Mouse (Mus musculus) limb, embryonic 14.5 days (tissue): ENCODE data around the gene Btbd10. TPM values are rescaled to one million over a fixed set of nuclear protein-coding genes. Genes with fewer than 3 reads are reported as not detected.

ENCODE experiments used
- ATAC-seq: fragments of 200-750 bp; cut with Nextera tagmentation; 2 replicates; pipeline ENCODE4 v1.8.0; 2017; ENCODE audit warnings: low read depth, moderate number of reproducible peaks, moderate TSS enrichment; ENCODE audit not compliant: low FRiP score
- DNase-seq: peaks from one replicate; pipeline ENCODE4 v3.0.0-alpha.2; 2015; ENCODE audit warnings: low spot score
- H3K27ac ChIP-seq: fragments of 300-500 bp; sonication (generic); replicated peaks from 2 replicates; pipeline ENCODE4 v1.5.1; 2014; ENCODE audit warnings: low read depth, mild to moderate bottlenecking, low read length, moderate library complexity, mixed read lengths
- H3K27me3 ChIP-seq: fragments of 300-500 bp; sonication (generic); 2 replicates; pipeline ENCODE4 v1.6.1; 2014; ENCODE audit warnings: low read length, mixed read lengths; ENCODE audit not compliant: control insufficient read depth, insufficient read depth
- H3K36me3 ChIP-seq: fragments of 300-500 bp; sonication (generic); 2 replicates; pipeline ENCODE4 v1.6.1; 2014; ENCODE audit warnings: mild to moderate bottlenecking, low read length, moderate library complexity, mixed read lengths; ENCODE audit not compliant: control insufficient read depth, insufficient read depth
- H3K4me1 ChIP-seq: fragments of 300-500 bp; sonication (generic); 2 replicates; pipeline ENCODE4 v1.6.1; 2014; ENCODE audit warnings: antibody characterized with exemption, low read length, mixed read lengths; ENCODE audit not compliant: control insufficient read depth, insufficient read depth
- H3K4me2 ChIP-seq: fragments of 300-500 bp; sonication (generic); replicated peaks from 2 replicates; pipeline ENCODE4 v1.6.1; 2014; ENCODE audit warnings: low read depth, mild to moderate bottlenecking, low read length, moderate library complexity; ENCODE audit not compliant: severe bottlenecking
- H3K4me3 ChIP-seq: fragments of 300-500 bp; sonication (generic); replicated peaks from 2 replicates; pipeline ENCODE4 v1.5.1; 2014; ENCODE audit warnings: low read length
- H3K9ac ChIP-seq: fragments of 300-500 bp; sonication (generic); 2 replicates; pipeline ENCODE4 v1.6.1; 2014; ENCODE audit warnings: mild to moderate bottlenecking, low read depth, low read length, moderate library complexity; ENCODE audit not compliant: severe bottlenecking
- H3K9me3 ChIP-seq: fragments of 300-500 bp; sonication (generic); 2 replicates; pipeline ENCODE4 v1.6.1; 2016; ENCODE audit warnings: low read length; ENCODE audit not compliant: control insufficient read depth
- POLR2A ChIP-seq: fragments of 200-500 bp; IDR thresholded peaks from 2 replicates; pipeline ENCODE4 v1.8.0; 2012; ENCODE audit warnings: inconsistent platforms, mild to moderate bottlenecking, moderate library complexity, borderline replicate concordance; ENCODE audit not compliant: insufficient read depth, insufficient read length; ENCODE audit errors: extremely low read depth
- WGBS: fragments of 180-500 bp; shearing (Covaris S2); extraction: QIAGEN DNeasy Blood & Tissue Kit; methylation state at CpG from one replicate; pipeline ENCODE4 v1.1.7; 2014; 5-methylcytosine and 5-hydroxymethylcytosine counted together
- polyA plus RNA-seq, 2 experiments: library from polyadenylated mRNA; depleted of rRNA in 1 of 2; stranded (reverse) in 1 of 2; unstranded in 1 of 2; fragments of >200 nt; fragmentation: Nextera tagmentation in 1 of 2; extraction: Ambion mirVana in 1 of 2; gene quantifications; 2 replicates each; pipeline versions ENCODE4 v1.2.1 to v1.2.3; 2012 to 2014

Gene Btbd10
- polyA plus RNA-seq, 2 experiments: 24.9 to 30.1 TPM

DNA sequence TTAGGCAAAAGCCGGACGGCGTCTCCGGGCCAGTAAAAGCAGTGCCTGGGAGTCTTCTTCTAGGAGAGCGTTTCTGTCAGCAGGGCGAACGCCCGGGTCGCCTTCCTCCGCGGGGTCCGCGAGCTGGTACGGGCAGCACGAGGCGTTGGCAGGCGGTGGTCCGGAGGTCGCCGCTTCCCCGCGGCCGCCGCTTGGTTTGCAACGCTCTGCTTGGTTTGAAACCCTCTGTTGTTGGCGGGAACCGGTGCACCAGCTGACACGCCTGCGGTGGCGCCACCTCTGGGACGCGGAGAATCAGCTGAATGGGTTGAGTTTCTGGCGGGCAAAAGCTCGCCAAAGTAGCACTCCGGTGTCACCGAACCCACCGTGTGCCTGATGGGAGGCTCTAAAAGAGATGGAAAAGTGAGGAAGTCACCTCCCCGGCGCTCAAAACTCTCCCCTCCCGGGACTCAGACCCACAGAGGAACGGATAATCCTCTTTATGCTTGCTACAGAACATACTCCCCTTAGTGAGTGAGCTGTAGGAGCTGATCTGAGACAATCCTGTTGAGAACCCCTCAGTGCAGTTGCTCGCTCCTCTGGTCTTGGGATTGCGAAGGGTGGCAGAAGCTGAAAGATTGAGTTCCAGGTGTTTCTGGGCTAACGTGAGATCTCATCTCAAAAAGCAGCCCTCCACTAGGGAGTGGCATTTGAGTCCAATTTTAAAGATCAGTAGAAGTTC, 588 bp upstream of the Btbd10 start:
- Histone ChIP-seq H3K4me3 (peak overlapping the region; percentile 93), H3K9me3 (no peaks in the 10 kb centered on the region), H3K27ac (peak overlapping the region; percentile 79), H3K4me2 (peak overlapping the region; percentile 73), H3K27me3 (no peaks in the 10 kb centered on the region), H3K9ac (peak overlapping the region; percentile 90), H3K4me1 (0 out of 2 replicates have a peak, but pooled peaks cover 5% of the 10 kb centered on the region), H3K36me3 (no peaks in the 10 kb centered on the region)
- ATAC-seq (peak; percentile 76), DNase-seq (peak; percentile 66)
- WGBS: under 1% methylated on average over 44 of the region's 44 CpGs
- TF ChIP-seq POLR2A: no peak

DNA sequence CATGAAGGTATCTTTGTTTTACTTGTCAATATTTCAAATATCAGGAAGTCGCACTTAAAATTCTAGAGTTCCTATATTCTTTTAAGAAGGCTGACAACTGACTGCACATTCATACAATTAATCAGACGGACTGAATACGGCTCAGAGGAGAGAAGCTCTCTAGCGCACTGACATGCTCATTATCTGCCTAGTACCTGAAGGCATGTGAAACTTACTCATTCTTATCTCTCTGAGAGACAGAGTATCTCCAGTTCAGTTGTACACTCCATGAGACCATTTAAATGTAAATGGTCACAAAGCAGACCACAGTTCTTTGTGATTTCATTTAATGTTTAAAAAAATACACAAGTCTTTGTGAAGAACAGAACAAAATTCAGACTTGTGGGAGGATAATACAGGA, 1.8 kb downstream of the Btbd10 start:
- Histone ChIP-seq H3K9ac (no peak overlapping the region), H3K9me3 (no peaks in the 10 kb centered on the region), H3K4me1 (0 out of 2 replicates have a peak, but pooled peaks cover 5% of the 10 kb centered on the region), H3K27ac (no peak overlapping the region), H3K4me3 (no peak overlapping the region), H3K36me3 (no peaks in the 10 kb centered on the region), H3K4me2 (no peak overlapping the region), H3K27me3 (no peaks in the 10 kb centered on the region)
- TF ChIP-seq POLR2A: no peak
- DNase-seq (no peak), ATAC-seq (no peak)
- WGBS: 83% methylated on average over 4 of the region's 4 CpGs

GRCm38 (mm10) chr7:113349089-113349488, 20.1 kb downstream of the Btbd10 start:
- no peaks in the 10 kb centered on the region for H3K36me3 ChIP-seq
- ATAC-seq: no peak
- no peaks in the 10 kb centered on the region for H3K9me3 ChIP-seq
- H3K27ac ChIP-seq: no peak overlapping the region
- no peak overlapping the region for H3K9ac ChIP-seq
- H3K4me1 ChIP-seq: no peaks in the 10 kb centered on the region
- H3K4me3 ChIP-seq: no peak overlapping the region
- WGBS: 90% methylated on average over 1 of the region's 1 CpGs
- no peaks in the 10 kb centered on the region for H3K27me3 ChIP-seq
- TF ChIP-seq POLR2A: no peak
- H3K4me2 ChIP-seq: no peak overlapping the region
- no peak for DNase-seq

DNA sequence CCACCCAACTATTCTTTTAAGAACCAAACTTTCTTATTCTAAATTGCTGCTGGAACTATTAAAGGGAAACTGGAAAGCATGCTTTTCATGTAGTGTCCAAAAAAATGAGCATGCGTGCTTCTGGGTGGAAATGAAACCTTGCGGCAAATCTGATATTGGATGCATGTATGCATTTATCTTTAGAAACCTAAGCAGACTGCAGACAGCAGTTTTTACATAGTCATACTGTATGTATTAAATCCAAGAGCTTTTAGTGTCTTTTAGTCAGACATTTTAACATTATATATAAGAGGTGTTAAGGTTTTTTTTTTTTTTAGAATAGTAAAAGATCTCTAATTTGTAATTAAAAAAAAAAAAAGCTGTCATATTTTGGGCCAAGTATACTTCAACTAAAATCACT, 21.5 kb downstream of the Btbd10 start:
- H3K4me3 ChIP-seq: no peak overlapping the region
- no peak overlapping the region for H3K27ac ChIP-seq
- no peaks in the 10 kb centered on the region for H3K27me3 ChIP-seq
- 87% methylated on average over 2 of the region's 2 CpGs for WGBS
- no peaks in the 10 kb centered on the region for H3K9me3 ChIP-seq
- no peaks in the 10 kb centered on the region for H3K4me1 ChIP-seq
- ATAC-seq (no peak), DNase-seq (no peak)
- H3K9ac ChIP-seq: no peak overlapping the region
- no peak overlapping the region for H3K4me2 ChIP-seq
- no peak for TF ChIP-seq POLR2A
- H3K36me3 ChIP-seq: no peaks in the 10 kb centered on the region

GRCm38 (mm10) chr7:113347271-113347670, 21.9 kb downstream of the Btbd10 start:
- no peak overlapping the region for H3K4me3 ChIP-seq
- 47% methylated on average over 4 of the region's 4 CpGs for WGBS
- no peaks in the 10 kb centered on the region for H3K27me3 ChIP-seq
- DNase-seq (no peak), ATAC-seq (no peak)
- no peaks in the 10 kb centered on the region for H3K36me3 ChIP-seq
- H3K9ac ChIP-seq: no peak overlapping the region
- no peaks in the 10 kb centered on the region for H3K9me3 ChIP-seq
- H3K4me2 ChIP-seq: no peak overlapping the region
- no peaks in the 10 kb centered on the region for H3K4me1 ChIP-seq
- H3K27ac ChIP-seq: no peak overlapping the region
- no peak for TF ChIP-seq POLR2A

- TF ChIP-seq POLR2A: no peak
- ATAC-seq: no peak
- Histone ChIP-seq H3K9me3 (no peaks in the 10 kb centered on the region), H3K4me3 (no peak overlapping the region), H3K9ac (no peak overlapping the region), H3K27ac (no peak overlapping the region), H3K4me2 (no peak overlapping the region), H3K27me3 (no peaks in the 10 kb centered on the region), H3K36me3 (no peaks in the 10 kb centered on the region; the same call in 1 of the 2 replicates), H3K4me1 (no peaks in the 10 kb centered on the region)
- 85% methylated on average over 8 of the region's 8 CpGs for WGBS
- no peak for DNase-seq
These were observed 33.9 kb downstream of the Btbd10 start for GRCm38 (mm10) chr7:113335250-113335649.
